Mouse (Mus musculus) erythroid progenitor cell, adult 5-6 weeks (primary cell): Measurements from ENCODE around the gene Atmin. TPM values are rescaled to one million over a fixed set of nuclear protein-coding genes. Genes with fewer than 3 reads are reported as not detected.
A peak's percentile ranks its signal among the peaks of the same experiment; 100 is the strongest.

Source experiments
- ATAC-seq: replicated peaks from 2 replicates; pipeline ENCODE4 v1.8.0; 2016; ENCODE audit warnings: moderate number of reproducible peaks, mild to moderate bottlenecking, moderate TSS enrichment, inconsistent platforms; ENCODE audit not compliant: poor library complexity, low FRiP score, severe bottlenecking
- total RNA-seq, 2 experiments: library from RNA; stranded (forward) in 1 of 2; stranded (reverse) in 1 of 2; fragments of 150-400 nt in 1 of 2; fragments of 186-747, 209-891 nt in 1 of 2; gene quantifications; 2 replicates each; pipeline versions ENCODE4 v1.2.3 to v1.2.4; 2015 to 2017; ENCODE audit warnings: low replicate concordance in 2 of 2

The Atmin gene
- total RNA-seq (2015; ENCODE audit: low replicate concordance) (7.2 and 10.5 TPM in 2 replicates), total RNA-seq (2017; ENCODE audit: low replicate concordance) (1.0 and 2.3 TPM in 2 replicates)

GRCm38 (mm10) chr8:116943161-116943554, at the start of gene Atmin:
TSS of gene Atmin (plus strand) at chr8:116943393.
- peak; percentile 86 for ATAC-seq

DNA sequence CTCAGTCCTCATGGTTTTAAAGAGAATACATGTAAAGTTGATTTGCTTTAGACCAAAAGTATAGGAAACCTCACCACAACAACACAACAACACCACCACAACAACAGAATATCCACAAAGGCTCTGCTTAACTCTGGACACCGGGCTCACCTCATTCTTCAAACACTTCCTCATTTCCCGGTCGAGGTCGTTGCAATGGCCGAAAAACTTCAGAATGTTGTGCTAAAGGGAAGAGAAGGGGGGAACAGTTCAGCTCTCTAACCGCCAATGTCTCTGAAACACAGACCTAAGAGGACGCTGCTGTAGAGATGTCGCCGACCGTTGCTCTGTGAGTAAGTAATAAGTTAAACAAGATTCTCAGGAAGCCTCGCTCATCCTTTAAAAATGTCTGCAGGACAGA, 49.3 kb upstream of the Atmin start:
- no peak for ATAC-seq

- ATAC-seq = no peak
These were observed 47.7 kb upstream of the Atmin start for GRCm38 (mm10) chr8:116895521-116895920.

DNA sequence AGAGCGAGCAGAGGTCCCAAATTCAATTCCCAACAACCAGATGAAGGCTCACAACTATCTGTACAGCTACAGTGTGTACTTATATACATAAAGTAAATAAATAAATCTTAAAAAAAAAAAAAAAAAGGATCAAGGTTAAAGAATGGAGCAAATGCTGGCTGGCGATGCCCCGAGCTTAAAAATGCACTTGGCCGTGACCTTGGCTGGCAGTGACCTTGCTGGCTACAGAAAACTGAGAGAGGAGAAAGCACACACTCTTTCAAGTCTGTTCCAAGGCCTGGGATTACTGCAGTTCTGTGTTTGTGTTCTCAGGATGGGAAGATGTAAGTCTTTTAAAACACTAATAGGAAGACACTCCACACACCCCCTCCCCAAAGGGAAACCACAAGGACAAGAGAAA, 38.5 kb upstream of the Atmin start:
- no peak for ATAC-seq

DNA sequence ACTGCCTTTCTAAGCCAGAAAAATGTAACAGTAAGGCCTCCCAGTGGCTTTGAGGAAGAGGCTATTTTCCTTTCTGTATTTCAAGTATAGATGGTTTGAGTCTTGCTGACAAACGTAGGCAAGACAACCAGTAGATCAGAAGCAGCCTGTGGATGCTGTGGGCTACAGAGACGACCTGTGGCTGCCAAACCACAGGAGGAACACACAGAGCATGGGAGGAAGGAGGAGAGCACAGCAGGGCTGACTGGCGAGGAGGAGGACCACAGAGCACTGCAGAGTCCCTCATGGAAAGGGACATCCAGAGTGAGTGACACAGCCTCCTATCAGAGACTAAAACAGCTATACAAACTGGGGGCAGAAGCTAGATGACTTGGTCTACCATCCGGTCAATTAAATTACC, 37.9 kb upstream of the Atmin start:
- ATAC-seq = no peak

- no peak for ATAC-seq
These were observed 37.4 kb upstream of the Atmin start for GRCm38 (mm10) chr8:116905836-116906235.

DNA sequence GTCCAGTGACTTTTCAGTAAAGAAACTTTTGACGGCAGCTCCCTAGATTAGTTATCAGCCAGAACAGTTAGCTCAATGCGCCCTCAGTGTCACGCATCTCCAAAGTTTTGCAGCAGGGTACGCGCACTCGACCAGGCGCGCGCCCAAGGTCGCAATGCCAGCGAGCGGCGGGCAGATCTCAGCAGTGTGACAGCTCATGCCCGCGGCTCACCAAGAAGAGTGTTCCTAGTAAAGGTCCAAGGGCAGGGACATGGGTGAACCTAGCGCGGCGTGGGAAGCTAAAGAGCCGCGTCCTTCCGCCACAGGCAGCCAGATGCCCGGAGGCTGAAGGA, 22.2 kb upstream of the Atmin start:
- peak; percentile 71 for ATAC-seq

DNA sequence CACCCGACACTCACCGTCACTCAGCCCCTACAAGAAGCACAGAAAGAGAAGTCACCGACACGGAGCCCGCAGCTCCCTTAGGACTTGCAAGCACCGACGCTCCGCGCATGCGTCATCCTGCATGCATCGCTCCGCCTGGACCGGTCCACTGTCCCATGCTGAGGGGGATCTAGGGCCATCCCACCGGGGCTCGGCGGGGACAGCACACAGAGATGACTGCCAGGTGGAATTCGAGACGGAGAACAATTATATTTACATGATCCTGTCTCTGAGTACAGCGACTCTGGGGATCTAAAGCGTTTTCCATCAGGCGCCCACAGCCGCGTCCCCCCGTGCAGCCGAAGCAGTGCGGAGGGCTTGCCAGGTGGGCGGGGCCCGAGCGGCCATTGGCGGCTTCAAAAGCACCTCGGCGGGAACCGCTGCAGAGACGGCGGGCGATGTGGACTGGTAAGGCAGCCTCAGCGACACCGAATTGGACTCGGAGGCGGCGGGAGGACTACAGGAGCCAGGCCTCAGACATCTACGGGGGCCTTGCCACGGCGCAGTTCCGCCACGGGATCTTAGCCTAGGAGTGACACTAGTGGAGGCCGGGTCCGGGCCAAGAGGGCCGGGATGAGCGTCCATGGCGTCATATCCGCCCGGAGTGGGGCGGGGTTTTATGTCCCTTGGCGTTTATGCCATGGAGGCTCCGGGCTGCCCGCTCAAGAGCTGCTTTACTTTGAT, 21.7 kb upstream of the Atmin start, which contains the start of the genes Cmc2 and Cenpn:
Gene Cmc2, minus strand, starts transcription at position 119 of the 723 bp plus-strand sequence.
Gene Cenpn, plus strand, starts transcription at position 394 of the 723 bp plus-strand sequence.
- peak; percentile 92 for ATAC-seq

DNA sequence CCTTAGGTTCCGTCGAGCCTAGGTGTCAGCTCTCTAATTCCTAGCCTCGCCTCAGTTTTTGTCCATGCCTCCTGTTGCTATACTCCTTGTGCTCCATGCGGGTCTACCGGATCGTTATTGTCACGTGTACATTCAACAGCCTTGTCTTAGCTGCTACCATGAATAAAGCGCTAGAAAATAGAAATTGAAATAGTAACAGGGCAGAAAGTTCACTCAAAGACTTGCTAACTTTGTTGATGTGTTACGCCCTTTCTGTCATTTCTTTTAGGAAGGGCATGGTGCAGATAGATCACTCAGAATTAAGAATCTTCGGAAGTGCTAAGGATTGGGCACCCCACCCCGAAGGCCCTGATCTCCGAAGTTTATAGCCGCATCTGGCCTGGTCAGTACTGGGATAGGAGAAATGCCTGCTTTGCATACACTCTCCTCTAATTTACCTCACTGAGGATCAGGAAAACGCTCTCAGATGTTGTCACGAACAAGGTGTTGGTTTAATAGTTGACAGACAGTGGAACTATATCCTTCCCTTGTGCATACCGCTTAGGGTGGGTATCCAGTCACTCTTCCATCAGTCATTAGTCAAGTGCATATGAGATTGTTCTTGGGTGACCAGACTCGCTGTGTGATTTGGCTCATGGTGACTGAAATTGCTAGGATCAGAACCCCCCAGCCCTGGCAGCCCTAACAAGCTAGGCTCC, 21.0 kb upstream of the Atmin start:
- no peak for ATAC-seq

GRCm38 (mm10) chr8:116923526-116923925, 19.7 kb upstream of the Atmin start:
- ATAC-seq = no peak

DNA sequence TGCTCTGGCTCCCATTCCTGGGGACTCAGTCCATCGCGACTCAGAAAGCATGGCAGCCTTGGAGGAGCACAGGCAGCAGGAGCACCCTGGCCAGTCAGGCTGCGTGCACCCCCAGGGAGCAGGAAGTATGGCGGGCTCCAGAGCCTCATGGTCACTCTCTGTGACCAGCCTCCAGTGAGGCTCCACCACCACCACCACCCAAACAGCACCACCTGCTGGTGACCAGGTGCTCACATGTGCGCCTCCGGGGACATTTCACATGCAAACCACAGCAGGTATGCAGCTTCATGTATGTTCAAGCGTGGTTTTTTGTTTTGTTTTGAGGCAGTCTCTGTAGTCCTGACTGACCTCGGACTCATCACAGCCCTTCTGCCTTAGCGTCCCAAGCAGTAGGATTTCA, 15.3 kb upstream of the Atmin start:
- ATAC-seq = peak; percentile 81

GRCm38 (mm10) chr8:116928588-116928987, 14.6 kb upstream of the Atmin start:
- no peak for ATAC-seq

DNA sequence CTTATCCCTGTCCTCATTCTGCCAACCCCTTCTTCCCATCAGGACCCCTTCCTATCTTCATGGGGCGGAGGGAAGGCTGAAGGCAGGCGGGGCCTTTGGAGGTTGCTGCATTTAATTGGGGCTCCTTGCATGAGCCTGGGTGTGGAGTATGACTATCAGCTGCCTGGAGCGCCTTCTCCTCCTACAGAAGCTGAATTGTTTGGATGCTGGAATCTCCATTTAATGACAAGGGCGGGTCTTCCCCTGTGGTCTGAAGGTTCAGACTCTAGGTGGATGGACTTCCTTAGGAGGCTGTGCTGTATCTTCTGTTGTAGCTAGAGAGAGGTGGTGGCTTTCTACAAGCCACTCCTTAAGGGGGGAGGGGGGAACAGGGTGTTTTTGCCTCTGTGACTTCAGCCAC, 8.2 kb upstream of the Atmin start:
- ATAC-seq = no peak

GRCm38 (mm10) chr8:116935506-116935905, 7.7 kb upstream of the Atmin start:
- ATAC-seq = no peak

- no peak for ATAC-seq
These were observed 722 bp upstream of the Atmin start for GRCm38 (mm10) chr8:116942284-116943058.

DNA sequence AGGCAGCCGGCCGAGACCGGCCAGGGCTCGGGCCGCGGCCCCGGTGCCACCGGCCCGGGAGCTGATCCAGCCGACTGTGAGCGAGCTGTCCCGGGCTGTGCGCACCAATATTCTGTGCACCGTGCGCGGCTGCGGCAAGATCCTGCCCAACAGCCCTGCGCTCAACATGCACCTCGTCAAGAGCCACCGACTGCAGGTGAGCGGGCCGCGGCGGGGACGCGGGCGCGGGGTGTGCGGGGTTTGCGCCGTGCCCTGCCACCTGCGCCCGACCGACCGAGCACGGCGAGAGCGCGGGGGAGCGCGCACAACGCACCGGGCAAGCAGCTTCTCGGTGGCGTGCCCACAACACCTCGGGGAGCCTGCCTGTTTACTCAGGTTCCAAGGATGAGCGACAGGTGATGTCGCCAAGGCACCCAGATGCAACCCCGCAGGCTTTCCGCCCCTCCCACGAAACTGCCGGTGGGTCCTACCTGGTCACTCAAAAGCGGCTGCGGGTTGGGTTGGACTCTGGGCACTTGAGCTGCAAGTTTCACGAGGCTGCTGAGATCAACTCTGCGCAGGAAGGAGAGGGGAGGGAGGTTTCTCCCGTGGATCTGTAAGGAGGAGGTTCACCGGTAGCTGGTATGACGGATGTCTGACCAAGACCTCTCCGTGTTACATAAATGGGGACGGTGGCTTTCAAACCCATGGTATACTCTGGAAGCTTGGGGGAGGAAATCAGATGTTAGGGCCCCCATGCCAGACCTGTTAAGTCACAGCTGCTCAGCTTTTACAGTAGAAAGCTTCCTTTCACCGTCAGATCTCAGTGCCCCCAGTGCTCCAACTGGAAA, 577 bp downstream of the Atmin start:
- no peak for ATAC-seq

GRCm38 (mm10) chr8:116944385-116944696, 1.1 kb downstream of the Atmin start:
- no peak for ATAC-seq

- no peak for ATAC-seq
These were observed 2.1 kb downstream of the Atmin start for GRCm38 (mm10) chr8:116945169-116945910.

GRCm38 (mm10) chr8:116946268-116946838, 3.2 kb downstream of the Atmin start:
- no peak for ATAC-seq
